Mouse (Mus musculus) kidney, postnatal 0 days (tissue): ENCODE data around the gene Nup85. TPM values are rescaled to one million over a fixed set of nuclear protein-coding genes. Genes with fewer than 3 reads are reported as not detected.

ENCODE experiments used
- ATAC-seq: fragments of 200-750 bp; cut with Nextera tagmentation; replicated peaks from 2 replicates; pipeline ENCODE4 v1.8.0; 2017; ENCODE audit warnings: low read depth, moderate number of reproducible peaks, moderate TSS enrichment, moderate library complexity; ENCODE audit not compliant: low FRiP score
- DNase-seq: peaks from one replicate; pipeline ENCODE4 v3.0.0-alpha.2; 2016; ENCODE audit warnings: low spot score
- H3K27ac ChIP-seq: fragments of 300-500 bp; sonication (generic); 2 replicates; pipeline ENCODE4 v1.5.1; 2014; ENCODE audit warnings: mild to moderate bottlenecking
- H3K27me3 ChIP-seq: fragments of 300-500 bp; sonication (generic); 2 replicates; pipeline ENCODE4 v1.6.1; 2014; ENCODE audit warnings: low read length, mixed read lengths; ENCODE audit not compliant: insufficient read depth
- H3K36me3 ChIP-seq: fragments of 300-500 bp; sonication (generic); 2 replicates; pipeline ENCODE4 v1.6.1; 2014; ENCODE audit warnings: low read length, mixed read lengths; ENCODE audit not compliant: insufficient read depth
- H3K4me1 ChIP-seq: fragments of 300-500 bp; sonication (generic); replicated peaks from 2 replicates; pipeline ENCODE4 v1.6.1; 2014; ENCODE audit warnings: antibody characterized with exemption, low read length, mixed read lengths; ENCODE audit not compliant: insufficient read depth
- H3K4me2 ChIP-seq: fragments of 300-500 bp; sonication (generic); 2 replicates; pipeline ENCODE4 v1.6.1; 2014; ENCODE audit warnings: mild to moderate bottlenecking, low read length, moderate library complexity, mixed read lengths
- H3K4me3 ChIP-seq: fragments of 300-500 bp; sonication (generic); replicated peaks from 2 replicates; pipeline ENCODE4 v1.5.1; 2014; ENCODE audit warnings: low read depth, low read length
- H3K9ac ChIP-seq: fragments of 300-500 bp; sonication (generic); 2 replicates; pipeline ENCODE4 v1.6.1; 2014; ENCODE audit warnings: low read depth, low read length
- H3K9me3 ChIP-seq: fragments of 300-500 bp; sonication (generic); replicated peaks from 2 replicates; pipeline ENCODE4 v1.6.1; 2016; ENCODE audit warnings: low read length, inconsistent platforms, mixed read lengths
- CTCF ChIP-seq: IDR thresholded peaks from 2 replicates; pipeline ENCODE4 v1.5.1; 2016; ENCODE audit warnings: antibody characterized with exemption, low read depth, mild to moderate bottlenecking, moderate library complexity
- WGBS: fragments of 180-500 bp; shearing (Covaris S2); extraction: QIAGEN DNeasy Blood & Tissue Kit; methylation state at CpG from one replicate; pipeline ENCODE4 v1.1.7; 2014; 5-methylcytosine and 5-hydroxymethylcytosine counted together
- polyA plus RNA-seq: library from polyadenylated mRNA; unstranded; fragments of >200 nt; fragmentation: Nextera tagmentation; extraction: Ambion mirVana; gene quantifications from 2 replicates; pipeline ENCODE4 v1.2.1, GENCODE M21; 2015

Nup85 gene
- polyA plus RNA-seq, 1 experiment from 2014 or later, result 74.6 TPM

- peak; percentile 38 for TF ChIP-seq CTCF
- Histone ChIP-seq H3K4me3 (no peak overlapping the region), H3K9ac (no peak overlapping the region), H3K9me3 (no peaks in the 10 kb centered on the region), H3K4me1 (no peaks in the 10 kb centered on the region), H3K27me3 (no peaks in the 10 kb centered on the region), H3K36me3 (0 out of 2 replicates have a peak, but pooled peaks cover 7% of the 10 kb centered on the region), H3K4me2 (peak overlapping the region; percentile 52), H3K27ac (peak overlapping the region; percentile 100)
- ATAC-seq, result 0 out of 2 replicates have a peak, but pooled peaks have one; percentile 9
- 81% methylated on average over 10 of the region's 10 CpGs for WGBS
- DNase-seq, result peak; percentile 48
Measured at GRCm38 (mm10) chr11:115536856-115537568, 27.2 kb upstream of the Nup85 start.

DNA sequence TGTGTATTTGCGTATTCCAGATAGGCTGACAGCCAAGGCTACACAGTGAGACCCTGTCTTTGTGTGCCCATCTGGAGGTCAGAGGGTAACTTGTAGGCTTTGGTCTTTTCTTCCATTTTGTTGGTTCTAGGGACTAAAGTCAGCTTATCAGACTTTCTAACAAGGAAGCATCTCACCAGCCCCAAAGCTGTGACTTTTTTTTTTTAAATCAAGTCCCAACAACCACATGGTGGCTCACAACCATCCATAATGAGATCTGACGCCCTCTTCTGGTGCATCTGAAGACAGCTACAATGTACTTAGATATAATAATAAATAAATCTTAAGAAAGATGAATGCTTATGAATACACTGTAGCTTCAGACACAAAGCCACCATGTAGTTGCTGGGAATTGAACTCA, 26.2 kb upstream of the Nup85 start:
- Histone ChIP-seq H3K27ac (no peak overlapping the region), H3K9me3 (no peaks in the 10 kb centered on the region), H3K27me3 (no peaks in the 10 kb centered on the region), H3K36me3 (0 out of 2 replicates have a peak, but pooled peaks cover under 1% of the 10 kb centered on the region), H3K4me2 (no peak overlapping the region), H3K4me3 (no peak overlapping the region), H3K9ac (no peak overlapping the region), H3K4me1 (no peaks in the 10 kb centered on the region)
- 66% methylated on average over 2 of the region's 2 CpGs for WGBS
- ATAC-seq (no peak), DNase-seq (no peak)
- peak; percentile 32; the same call in 1 of the 2 replicates for TF ChIP-seq CTCF

GRCm38 (mm10) chr11:115543571-115543970, 20.7 kb upstream of the Nup85 start:
- H3K9me3 ChIP-seq, result no peaks in the 10 kb centered on the region
- H3K27me3 ChIP-seq, result no peaks in the 10 kb centered on the region
- H3K36me3 ChIP-seq, result no peaks in the 10 kb centered on the region
- no peak overlapping the region for H3K27ac ChIP-seq
- ATAC-seq (no peak), DNase-seq (peak; percentile 25)
- no peak overlapping the region for H3K4me3 ChIP-seq
- WGBS, result 59% methylated on average over 4 of the region's 4 CpGs
- H3K4me1 ChIP-seq, result no peaks in the 10 kb centered on the region
- no peak for TF ChIP-seq CTCF
- no peak overlapping the region for H3K4me2 ChIP-seq
- H3K9ac ChIP-seq, result no peak overlapping the region

- Histone ChIP-seq H3K9me3 (no peaks in the 10 kb centered on the region), H3K27ac (no peak overlapping the region), H3K27me3 (no peaks in the 10 kb centered on the region), H3K9ac (no peak overlapping the region), H3K36me3 (no peaks in the 10 kb centered on the region), H3K4me2 (no peak overlapping the region), H3K4me3 (no peak overlapping the region), H3K4me1 (no peaks in the 10 kb centered on the region)
- no peak for ATAC-seq
- 66% methylated on average over 4 of the region's 4 CpGs for WGBS
- TF ChIP-seq CTCF, result peak; percentile 57
- no peak for DNase-seq
Measured at GRCm38 (mm10) chr11:115552783-115553182, 11.5 kb upstream of the Nup85 start.

DNA sequence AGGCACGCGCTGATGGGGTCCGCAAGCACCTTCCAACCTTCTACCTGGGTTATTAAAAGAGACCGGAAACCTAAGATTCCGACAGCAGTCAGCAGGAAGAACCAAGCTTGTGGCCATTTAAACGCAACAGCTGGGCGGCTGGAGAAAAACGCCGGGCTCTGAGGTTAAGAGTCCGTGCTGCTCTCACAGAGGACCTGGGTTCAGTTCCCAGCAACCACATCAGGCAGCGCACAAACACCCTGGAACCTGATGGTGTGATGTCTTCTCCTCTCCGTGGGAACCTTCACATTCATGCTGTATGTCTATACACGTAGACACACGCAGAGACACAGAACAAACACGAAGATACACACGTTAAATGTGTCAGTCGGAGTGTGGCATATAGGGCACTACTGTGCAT, 8.5 kb upstream of the Nup85 start:
- H3K27ac ChIP-seq, result no peak overlapping the region
- no peaks in the 10 kb centered on the region for H3K27me3 ChIP-seq
- H3K9ac ChIP-seq, result no peak overlapping the region
- no peak for TF ChIP-seq CTCF
- DNase-seq (no peak), ATAC-seq (no peak)
- no peaks in the 10 kb centered on the region for H3K4me1 ChIP-seq
- H3K9me3 ChIP-seq, result no peaks in the 10 kb centered on the region
- H3K36me3 ChIP-seq, result no peaks in the 10 kb centered on the region
- no peak overlapping the region for H3K4me3 ChIP-seq
- no peak overlapping the region for H3K4me2 ChIP-seq
- WGBS, result 79% methylated on average over 17 of the region's 17 CpGs

GRCm38 (mm10) chr11:115563406-115563805, 828 bp upstream of the Nup85 start:
- Histone ChIP-seq H3K36me3 (peaks cover 13% of the 10 kb centered on the region; the same call in 1 of the 2 replicates), H3K9me3 (no peaks in the 10 kb centered on the region), H3K4me2 (peak overlapping the region; percentile 83), H3K9ac (peak overlapping the region; percentile 77), H3K4me1 (peaks cover 10% of the 10 kb centered on the region; the same call in 1 of the 2 replicates), H3K27ac (peak overlapping the region; percentile 84; the same call in 1 of the 2 replicates), H3K27me3 (no peaks in the 10 kb centered on the region), H3K4me3 (peak overlapping the region; percentile 78)
- WGBS, result 51% methylated on average over 4 of the region's 4 CpGs
- DNase-seq (no peak), ATAC-seq (no peak)
- peak; percentile 14; the same call in 1 of the 2 replicates for TF ChIP-seq CTCF
